Mouse (Mus musculus): Measurements from ENCODE around the gene Abhd14b. TPM values are rescaled to one million over a fixed set of nuclear protein-coding genes. Genes with fewer than 3 reads are reported as not detected.

Abhd14b gene
- polyA plus RNA-seq, 1 experiment from 2014 or later, result 6.0 TPM

- peak within 1 kb of the TSS; percentile 67 for H3K4me3 ChIP-seq
- ATAC-seq (ENCODE audit: low FRiP score, low read depth), result peak; percentile 69
- H3K27me3 ChIP-seq (replicated peaks), result no peaks in the 10 kb centered on the region
- peaks cover 71% of the 10 kb centered on the region for H3K4me1 ChIP-seq
- peak within 1 kb of the TSS; percentile 93 for H3K9ac ChIP-seq
- peak within 1 kb of the TSS; percentile 95 for H3K27ac ChIP-seq
- peak within 1 kb of the TSS; percentile 92 for H3K4me2 ChIP-seq (replicated peaks)
- no peaks in the 10 kb centered on the region; the same call in 1 of the 2 replicates for H3K36me3 ChIP-seq
- no peaks in the 10 kb centered on the region for H3K9me3 ChIP-seq
- WGBS, result 0% methylated on average over 58 of the region's 74 CpGs
These were observed 6.2 kb downstream of the Abhd14b start, which contains the start of gene Pcbp4 for GRCm38 (mm10) chr9:106453271-106454070. Gene Pcbp4, plus strand, starts transcription at chr9:106453291.

- peak; percentile 11 for ATAC-seq (ENCODE audit: low FRiP score, low read depth)
- H3K4me1 ChIP-seq, result peaks cover 73% of the 10 kb centered on the region
- H3K27me3 ChIP-seq (replicated peaks), result no peaks in the 10 kb centered on the region
- H3K9ac ChIP-seq, result peak overlapping the region; percentile 93
- under 1% methylated on average over 19 of the region's 20 CpGs for WGBS
- H3K27ac ChIP-seq, result peak overlapping the region; percentile 95
- H3K36me3 ChIP-seq, result peaks cover 2% of the 10 kb centered on the region
- H3K4me2 ChIP-seq (replicated peaks), result peak overlapping the region; percentile 92
- H3K4me3 ChIP-seq, result peak overlapping the region; percentile 67
- H3K9me3 ChIP-seq, result no peaks in the 10 kb centered on the region
These were observed 7.0 kb downstream of the Abhd14b start for GRCm38 (mm10) chr9:106454071-106454761.

- Histone ChIP-seq H3K9me3 (no peaks in the 10 kb centered on the region), H3K4me2 (replicated peaks) (peak overlapping the region; percentile 92), H3K27ac (peak overlapping the region; percentile 95), H3K4me3 (peak overlapping the region; percentile 67), H3K27me3 (replicated peaks) (no peaks in the 10 kb centered on the region), H3K36me3 (peaks cover 9% of the 10 kb centered on the region), H3K4me1 (peaks cover 81% of the 10 kb centered on the region), H3K9ac (peak overlapping the region; percentile 93)
- WGBS, result 2% methylated on average over 17 of the region's 17 CpGs
- ATAC-seq (ENCODE audit: low FRiP score, low read depth), result peak; percentile 17
These were observed 7.8 kb downstream of the Abhd14b start for GRCm38 (mm10) chr9:106454888-106455681.

GRCm38 (mm10) chr9:106456325-106457162, 9.3 kb downstream of the Abhd14b start:
- H3K27ac ChIP-seq, result peak overlapping the region; percentile 95
- H3K4me2 ChIP-seq (replicated peaks), result peak overlapping the region; percentile 92
- peak overlapping the region; percentile 67 for H3K4me3 ChIP-seq
- no peaks in the 10 kb centered on the region for H3K9me3 ChIP-seq
- 30% methylated on average over 15 of the region's 15 CpGs for WGBS
- peak overlapping the region; percentile 93 for H3K9ac ChIP-seq
- ATAC-seq (ENCODE audit: low FRiP score, low read depth), result peak; percentile 5; the same call in 1 of the 2 replicates
- peaks cover 23% of the 10 kb centered on the region for H3K36me3 ChIP-seq
- peaks cover 78% of the 10 kb centered on the region for H3K4me1 ChIP-seq
- no peaks in the 10 kb centered on the region for H3K27me3 ChIP-seq (replicated peaks)

GRCm38 (mm10) chr9:106457163-106457559, 9.9 kb downstream of the Abhd14b start:
- H3K36me3 ChIP-seq, result peaks cover 29% of the 10 kb centered on the region
- ATAC-seq (ENCODE audit: low FRiP score, low read depth), result no peak
- no peaks in the 10 kb centered on the region for H3K27me3 ChIP-seq (replicated peaks)
- WGBS, result 33% methylated on average over 9 of the region's 9 CpGs
- no peaks in the 10 kb centered on the region for H3K9me3 ChIP-seq
- H3K4me2 ChIP-seq (replicated peaks), result peak overlapping the region; percentile 92
- H3K9ac ChIP-seq, result peak overlapping the region; percentile 93
- peak overlapping the region; percentile 95; the same call in 1 of the 2 replicates for H3K27ac ChIP-seq
- peak overlapping the region; percentile 67 for H3K4me3 ChIP-seq
- H3K4me1 ChIP-seq, result peaks cover 73% of the 10 kb centered on the region

- Histone ChIP-seq H3K27ac (no peak overlapping the region), H3K36me3 (peaks cover 37% of the 10 kb centered on the region), H3K9me3 (no peaks in the 10 kb centered on the region), H3K4me1 (peaks cover 65% of the 10 kb centered on the region), H3K27me3 (replicated peaks) (no peaks in the 10 kb centered on the region), H3K4me2 (replicated peaks) (peak overlapping the region; percentile 92), H3K4me3 (no peak overlapping the region), H3K9ac (peak overlapping the region; percentile 93)
- 54% methylated on average over 5 of the region's 5 CpGs for WGBS
- ATAC-seq (ENCODE audit: low FRiP score, low read depth), result no peak
These were observed 10.7 kb downstream of the Abhd14b start for GRCm38 (mm10) chr9:106457920-106458319.

GRCm38 (mm10) chr9:106459946-106460345, 12.7 kb downstream of the Abhd14b start:
- Histone ChIP-seq H3K9ac (no peak overlapping the region), H3K27me3 (replicated peaks) (0 out of 2 replicates have a peak, but pooled peaks cover 4% of the 10 kb centered on the region), H3K4me1 (peaks cover 77% of the 10 kb centered on the region), H3K36me3 (peaks cover 53% of the 10 kb centered on the region), H3K4me2 (replicated peaks) (peak overlapping the region; percentile 22; the same call in 1 of the 2 replicates), H3K27ac (no peak overlapping the region), H3K9me3 (no peaks in the 10 kb centered on the region), H3K4me3 (no peak overlapping the region)
- ATAC-seq (ENCODE audit: low FRiP score, low read depth), result no peak
- WGBS, result 83% methylated on average over 15 of the region's 15 CpGs

- WGBS, result 77% methylated on average over 18 of the region's 18 CpGs
- ATAC-seq (ENCODE audit: low FRiP score, low read depth), result no peak
- H3K4me3 ChIP-seq, result no peak overlapping the region
- peak overlapping the region; percentile 38; the same call in 1 of the 2 replicates for H3K9ac ChIP-seq
- H3K9me3 ChIP-seq, result no peaks in the 10 kb centered on the region
- H3K4me1 ChIP-seq, result peaks cover 77% of the 10 kb centered on the region
- peaks cover 4% of the 10 kb centered on the region; the same call in 1 of the 2 replicates for H3K27me3 ChIP-seq (replicated peaks)
- peak overlapping the region; percentile 22; the same call in 1 of the 2 replicates for H3K4me2 ChIP-seq (replicated peaks)
- H3K27ac ChIP-seq, result no peak overlapping the region
- H3K36me3 ChIP-seq, result peaks cover 53% of the 10 kb centered on the region
These were observed 13.3 kb downstream of the Abhd14b start for GRCm38 (mm10) chr9:106460401-106461025.

GRCm38 (mm10) chr9:106461026-106461415, 13.8 kb downstream of the Abhd14b start:
- peaks cover 75% of the 10 kb centered on the region for H3K4me1 ChIP-seq
- H3K27ac ChIP-seq, result no peak overlapping the region
- H3K36me3 ChIP-seq, result peaks cover 53% of the 10 kb centered on the region
- H3K9ac ChIP-seq, result peak overlapping the region; percentile 38; the same call in 1 of the 2 replicates
- H3K9me3 ChIP-seq, result no peaks in the 10 kb centered on the region
- no peak for ATAC-seq (ENCODE audit: low FRiP score, low read depth)
- H3K27me3 ChIP-seq (replicated peaks), result peaks cover 4% of the 10 kb centered on the region; the same call in 1 of the 2 replicates
- WGBS, result 93% methylated on average over 9 of the region's 9 CpGs
- no peak overlapping the region for H3K4me2 ChIP-seq (replicated peaks)
- no peak overlapping the region for H3K4me3 ChIP-seq

- WGBS, result 86% methylated on average over 16 of the region's 16 CpGs
- no peak for ATAC-seq (ENCODE audit: low FRiP score, low read depth)
- Histone ChIP-seq H3K27me3 (replicated peaks) (peaks cover 4% of the 10 kb centered on the region; the same call in 1 of the 2 replicates), H3K4me2 (replicated peaks) (no peak overlapping the region), H3K4me1 (peaks cover 67% of the 10 kb centered on the region), H3K4me3 (no peak overlapping the region), H3K36me3 (peaks cover 53% of the 10 kb centered on the region), H3K27ac (no peak overlapping the region), H3K9me3 (no peaks in the 10 kb centered on the region), H3K9ac (no peak overlapping the region)
These were observed 14.6 kb downstream of the Abhd14b start for GRCm38 (mm10) chr9:106461641-106462429.
